Mouse (Mus musculus) adrenal gland, adult (tissue): ENCODE data around the gene Fam173b.

Experiments used
- DNase-seq, 2 experiments: peaks; one replicate each; pipeline ENCODE4 v3.0.0; 2022 to 2023; ENCODE audit warnings: low spot score in 1 of 2; ENCODE audit not compliant: inconsistent age in 2 of 2

The Fam173b gene

DNA sequence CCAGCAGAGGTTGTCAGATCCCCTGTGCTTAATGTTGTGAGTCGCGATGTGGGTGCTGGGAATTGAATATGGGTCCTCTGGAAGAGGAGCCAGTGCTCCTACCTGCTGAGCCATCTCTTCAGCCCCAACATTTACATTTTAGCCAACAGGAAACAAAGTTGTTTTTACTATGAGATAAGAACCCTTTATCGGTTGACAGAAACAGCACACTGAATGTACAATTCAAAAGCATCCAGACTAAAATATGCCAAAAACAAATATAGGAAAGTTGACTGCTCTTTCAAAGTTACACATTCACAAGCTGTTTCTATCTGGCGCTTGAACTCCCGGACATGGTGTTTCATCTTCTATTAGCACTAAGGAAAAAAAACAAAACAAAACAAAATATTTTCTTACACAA is 15.6 kb upstream of the Fam173b start:
- DNase-seq: no peak

DNA sequence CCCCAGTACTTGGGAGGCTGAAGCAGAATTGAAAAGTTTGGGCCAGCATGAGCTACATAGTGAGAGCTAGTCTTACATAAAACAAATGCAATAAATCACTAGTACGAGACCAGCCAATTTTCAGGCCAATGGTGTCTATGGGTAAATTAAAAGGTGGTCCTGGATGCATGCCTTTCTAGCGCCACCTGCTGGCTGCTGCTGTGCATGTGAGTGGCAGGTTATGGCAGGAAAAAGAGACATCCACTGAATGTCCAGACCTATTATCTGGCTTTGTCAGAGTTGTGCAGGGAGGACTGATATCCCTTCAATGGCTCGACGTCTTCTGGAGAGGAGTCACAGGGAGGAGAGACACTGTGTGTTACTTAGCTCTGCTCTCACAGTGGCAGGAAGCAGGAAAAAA is 15.1 kb upstream of the Fam173b start:
- DNase-seq: peak; percentile 85 to 96

DNA sequence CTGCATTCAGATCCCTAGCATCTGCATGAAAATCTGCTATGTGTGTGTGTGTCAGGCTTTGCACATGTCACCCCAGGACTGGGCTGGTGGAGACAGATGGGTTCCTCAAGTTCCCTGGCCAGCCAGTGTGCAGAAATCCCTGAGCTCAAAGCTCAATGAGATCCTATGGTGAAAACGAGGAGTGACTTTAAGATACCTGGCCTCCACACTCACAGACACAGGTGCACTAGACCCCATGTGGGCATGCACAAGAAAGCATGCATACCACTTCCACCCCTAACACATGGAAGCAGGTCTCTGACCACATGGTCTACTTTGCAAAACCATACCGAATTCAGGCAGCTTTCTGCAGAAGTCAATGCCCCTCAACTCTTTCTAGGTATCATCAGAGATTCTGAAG is 13.9 kb upstream of the Fam173b start:
- DNase-seq: no peak

DNA sequence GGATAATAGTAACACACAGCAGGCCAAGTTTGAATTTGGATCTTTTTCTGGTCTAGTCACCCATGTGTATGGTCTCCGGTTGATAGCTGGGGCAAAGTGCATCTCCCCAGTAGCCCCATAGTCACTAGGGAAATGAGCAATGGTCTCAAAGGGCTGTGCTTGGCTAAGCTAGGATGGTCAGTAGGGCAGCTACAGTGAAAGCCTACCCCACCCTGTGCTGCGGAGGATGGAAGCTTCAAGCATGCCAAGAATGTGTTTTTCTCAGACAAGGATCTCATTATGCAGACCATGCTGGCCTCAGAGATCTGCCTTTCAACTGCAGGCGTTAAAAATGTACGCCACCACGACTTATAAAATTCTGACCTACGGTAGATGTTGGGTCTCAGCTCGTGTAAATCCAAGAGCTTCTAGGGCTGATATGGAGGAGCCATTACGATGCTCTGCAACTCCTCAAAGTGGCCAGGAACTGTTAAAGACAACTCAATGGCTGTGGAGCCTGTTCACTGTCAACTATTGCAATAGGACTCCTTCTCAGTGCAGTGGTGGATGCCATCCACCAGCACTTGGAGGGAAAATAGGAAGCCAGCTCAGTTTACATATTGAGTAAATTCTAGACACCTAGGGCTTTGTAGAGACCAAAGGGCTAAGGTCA is 12.5 kb upstream of the Fam173b start:
- peak in 1 of 2 experiments; percentile 48 for DNase-seq

DNA sequence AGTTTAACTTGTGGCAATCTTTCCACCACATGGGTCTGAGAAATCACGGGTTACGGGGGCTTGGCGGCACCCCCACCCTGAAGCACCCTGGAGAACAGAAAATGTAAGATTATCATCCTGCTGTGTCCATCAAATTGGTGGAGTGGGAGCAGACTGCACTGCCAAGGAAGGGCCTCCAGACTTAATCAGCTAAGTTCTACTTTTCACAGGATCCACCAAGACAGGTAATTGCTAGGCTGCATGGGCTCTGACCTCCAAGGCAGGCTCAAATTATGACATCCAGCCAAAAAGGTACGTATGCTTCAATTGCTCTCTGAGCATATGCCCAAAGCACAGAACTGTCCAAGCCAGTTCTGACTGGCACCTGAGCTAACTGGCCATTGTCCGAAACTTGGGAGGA is 11.5 kb upstream of the Fam173b start:
- no peak for DNase-seq

DNA sequence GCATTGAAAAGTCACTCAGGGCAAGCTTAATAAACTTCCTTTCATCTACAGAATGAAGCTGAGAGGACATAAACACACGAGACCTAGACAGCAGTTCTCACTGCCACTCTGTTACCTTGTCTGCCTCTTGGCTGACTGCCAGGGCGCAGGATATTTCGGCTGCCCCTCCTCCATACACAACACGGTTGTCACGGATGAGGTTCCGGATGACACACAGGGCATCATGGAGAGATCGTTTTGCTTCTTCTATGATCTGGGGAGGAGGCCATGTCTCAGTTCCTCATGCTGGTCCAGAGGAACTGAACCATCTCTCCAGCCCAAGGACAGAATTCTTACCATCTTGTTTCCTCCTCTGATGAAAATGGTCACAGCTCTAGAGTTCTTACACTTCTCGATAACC is 9.1 kb upstream of the Fam173b start:
- DNase-seq: peak in 1 of 2 experiments; percentile 54

DNA sequence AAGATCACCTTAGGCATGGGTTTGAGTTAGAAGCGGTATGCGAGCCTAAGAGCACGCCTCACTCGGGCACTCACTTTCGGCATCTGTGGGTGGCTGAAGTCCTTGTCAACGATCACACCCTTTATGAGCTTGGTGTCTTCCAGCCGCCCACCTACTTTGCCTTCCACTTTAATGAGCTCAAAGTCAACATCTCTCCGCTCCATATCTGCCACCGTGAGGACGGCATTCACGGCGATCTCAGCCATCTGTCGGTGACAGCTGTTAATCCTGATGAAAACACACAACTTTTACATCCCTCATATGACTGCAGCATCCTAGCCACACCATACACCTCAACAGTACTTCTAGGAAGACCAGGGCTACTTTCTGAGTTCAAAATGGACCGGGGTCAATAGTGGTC is 7.4 kb upstream of the Fam173b start:
- DNase-seq: no peak

DNA sequence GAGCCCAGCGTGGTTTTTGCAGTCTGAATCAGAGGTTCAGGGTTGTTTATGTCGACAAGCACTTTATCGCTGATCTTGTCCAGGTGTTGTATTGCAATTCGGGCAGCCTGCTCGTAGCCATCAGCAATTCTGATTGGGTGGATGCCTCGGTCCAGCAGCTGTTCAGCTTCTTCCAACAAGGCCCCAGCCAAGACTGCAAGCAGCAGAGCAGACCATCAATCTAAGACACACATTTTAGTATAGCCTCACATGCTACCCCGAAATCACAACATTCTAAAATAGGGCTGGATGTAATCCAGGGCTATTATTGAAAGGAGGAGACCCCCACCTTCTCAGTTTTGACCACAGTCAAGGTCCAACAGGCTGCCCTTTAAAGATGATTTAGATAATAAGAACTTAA is 6.0 kb upstream of the Fam173b start:
- DNase-seq: no peak

DNA sequence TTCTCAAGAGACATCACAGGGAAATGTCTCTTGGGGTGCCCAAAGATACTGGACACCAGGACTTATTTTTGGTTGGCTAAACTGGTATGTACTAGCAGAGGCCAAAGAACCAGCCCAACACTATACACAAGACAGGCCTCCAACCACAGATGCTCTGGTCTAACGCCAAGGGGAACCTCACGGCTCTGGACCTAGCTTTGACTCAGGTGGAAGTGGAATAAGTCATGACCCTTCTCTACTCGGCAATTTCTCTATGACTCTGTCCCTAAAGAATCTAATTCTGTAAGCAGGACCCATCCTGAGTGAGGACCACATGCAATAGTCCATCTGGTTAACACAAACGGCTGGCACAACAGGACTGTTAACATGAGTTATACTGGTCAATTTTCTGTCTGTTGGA is 1.8 kb upstream of the Fam173b start:
- peak in 1 of 2 experiments; percentile 51 for DNase-seq

DNA sequence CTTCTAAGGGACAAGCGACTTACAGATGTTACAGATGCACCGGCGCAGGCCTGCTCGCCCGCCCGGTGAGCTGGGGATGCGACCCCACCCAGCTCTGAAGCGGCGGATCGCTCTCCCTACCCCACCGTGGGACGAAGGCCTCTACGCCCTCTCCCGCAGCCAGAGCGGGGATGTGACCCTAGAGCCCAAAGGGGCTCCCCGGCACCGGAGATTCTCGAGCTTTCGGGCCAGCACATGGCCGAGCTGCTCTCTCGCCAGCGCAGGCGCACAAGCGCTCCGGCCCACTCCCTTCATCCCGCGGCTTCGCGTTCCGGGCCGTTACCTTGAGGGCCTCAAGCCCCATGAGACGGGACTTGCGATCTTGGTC is 390 bp upstream of the Fam173b start:
- DNase-seq: no peak

DNA sequence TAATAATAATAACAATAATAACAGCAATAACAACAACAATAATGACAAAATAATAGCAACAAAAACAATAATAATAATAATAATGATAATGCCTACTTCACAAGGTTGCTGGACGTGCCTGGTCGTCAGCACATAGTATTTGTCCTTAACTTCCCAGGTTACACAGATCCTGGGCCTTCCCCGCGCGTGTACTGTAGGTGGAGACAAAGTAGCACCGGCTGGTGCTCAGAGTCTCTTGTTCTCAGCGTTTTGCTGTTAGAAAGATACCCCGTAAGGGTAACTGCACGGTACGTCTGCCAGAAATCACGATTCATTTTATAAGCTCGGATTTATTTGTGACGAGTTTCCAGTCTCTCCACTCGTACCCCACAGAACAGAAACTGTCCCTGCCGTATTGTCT is 774 bp downstream of the Fam173b start:
- DNase-seq: peak; percentile 65 to 84

DNA sequence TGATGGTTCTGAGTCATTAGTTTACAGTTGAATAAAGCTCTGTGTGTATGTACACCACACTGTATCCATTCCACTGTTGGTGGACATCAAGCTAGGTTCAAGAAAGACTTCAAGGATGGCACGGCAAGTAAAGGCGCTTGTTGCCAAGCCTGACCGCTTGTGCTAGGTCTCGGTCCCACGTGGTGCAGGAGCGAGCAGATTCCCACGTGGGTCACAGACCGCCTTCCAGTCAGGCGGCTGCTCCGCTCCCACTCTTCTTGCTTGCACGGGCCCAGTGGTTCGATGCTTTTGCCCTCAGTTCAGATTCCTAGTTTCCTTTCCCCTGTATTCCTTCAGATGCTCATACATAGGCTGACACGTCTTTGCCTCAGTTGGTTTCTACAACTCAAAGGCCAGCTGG is 1.5 kb downstream of the Fam173b start:
- DNase-seq: no peak

DNA sequence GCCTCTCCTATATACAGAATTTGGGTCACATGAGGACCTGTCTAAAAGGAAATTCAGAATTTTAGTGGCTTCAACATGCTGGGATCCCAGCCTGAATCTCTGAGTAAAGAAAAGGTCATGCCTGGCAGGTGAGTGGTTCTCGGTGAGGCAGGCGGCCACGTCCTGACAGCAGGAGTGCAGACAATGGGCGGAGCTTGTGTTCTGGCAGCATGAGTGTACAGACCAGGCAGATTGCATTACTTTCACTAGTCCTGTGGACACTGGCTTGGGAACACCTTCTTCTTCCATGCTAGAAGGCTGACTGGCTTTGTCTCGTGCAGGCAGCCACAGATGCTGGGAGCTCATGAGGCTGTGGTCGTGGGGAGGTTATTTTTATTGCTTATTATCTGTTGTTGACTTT is 5.2 kb downstream of the Fam173b start:
- peak in 1 of 2 experiments; percentile 58 for DNase-seq

DNA sequence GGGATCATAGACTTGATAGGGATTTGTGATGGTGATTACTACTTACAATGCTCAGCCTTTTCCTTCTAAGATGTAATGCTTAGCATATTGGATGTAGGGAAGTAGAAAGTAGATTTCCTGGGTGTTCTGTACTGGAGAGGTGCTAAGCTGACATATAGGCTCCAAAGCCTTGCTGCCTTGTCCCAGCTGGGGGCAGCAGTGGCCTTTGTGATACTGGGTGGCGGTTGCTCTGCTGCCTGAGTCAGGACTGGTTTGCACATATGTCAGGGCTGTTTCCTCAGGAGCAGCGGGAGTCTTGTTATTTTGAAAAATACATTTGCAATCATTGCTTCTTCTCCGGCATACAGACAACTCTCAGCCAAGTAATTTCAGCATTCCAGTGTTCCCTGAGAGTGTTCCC is 9.4 kb downstream of the Fam173b start:
- DNase-seq: peak; percentile 64 to 85

DNA sequence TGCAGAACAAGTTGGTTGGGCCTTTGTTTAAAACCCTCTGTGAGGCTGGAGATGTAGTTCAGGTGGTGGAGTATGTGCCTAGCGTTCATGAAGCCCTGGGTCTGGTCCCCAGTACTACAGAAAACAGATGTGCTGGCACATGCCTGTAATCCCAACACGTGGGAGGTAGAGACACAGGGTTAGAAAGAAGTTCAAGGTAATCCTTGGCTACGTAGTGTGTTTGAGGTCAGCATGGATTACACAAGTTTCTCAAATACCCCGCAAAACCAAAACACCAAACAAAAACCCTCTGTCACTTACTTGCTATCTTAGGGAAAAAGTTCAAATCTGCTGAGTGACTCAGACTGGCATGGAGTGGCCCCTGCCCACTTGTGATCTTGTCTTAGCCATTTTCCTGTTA is 10.3 kb downstream of the Fam173b start:
- DNase-seq: peak in 1 of 2 experiments; percentile 76

DNA sequence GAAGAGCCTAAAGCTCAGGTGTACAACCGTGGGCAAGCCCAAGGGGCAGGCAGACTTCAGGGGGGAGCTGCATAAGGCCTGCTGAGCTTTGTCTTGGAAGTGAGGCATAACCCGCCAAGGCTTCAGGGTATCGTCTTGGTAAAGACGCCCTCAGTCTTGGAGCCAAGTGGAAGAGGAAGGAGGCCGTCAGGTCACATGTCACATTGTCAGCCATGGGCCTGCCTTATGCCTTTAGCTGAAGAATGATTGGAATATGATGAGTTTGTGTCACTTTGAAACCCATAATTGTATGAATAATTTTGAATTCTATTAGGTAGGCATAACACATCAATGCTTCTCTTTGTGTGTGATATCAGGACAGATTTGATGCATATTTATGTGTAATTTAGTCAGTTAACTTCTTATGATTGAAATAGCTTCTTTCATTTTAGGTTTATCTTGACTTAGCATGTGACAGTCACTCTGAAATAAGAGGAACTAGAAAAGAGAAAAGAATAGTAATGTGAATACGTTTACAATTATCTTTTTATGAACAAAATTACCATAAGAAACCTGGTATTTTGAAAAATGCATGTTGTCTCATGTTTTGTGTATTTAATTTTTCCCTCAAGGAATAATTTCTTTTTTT is 12.3 kb downstream of the Fam173b start:
- no peak for DNase-seq

DNA sequence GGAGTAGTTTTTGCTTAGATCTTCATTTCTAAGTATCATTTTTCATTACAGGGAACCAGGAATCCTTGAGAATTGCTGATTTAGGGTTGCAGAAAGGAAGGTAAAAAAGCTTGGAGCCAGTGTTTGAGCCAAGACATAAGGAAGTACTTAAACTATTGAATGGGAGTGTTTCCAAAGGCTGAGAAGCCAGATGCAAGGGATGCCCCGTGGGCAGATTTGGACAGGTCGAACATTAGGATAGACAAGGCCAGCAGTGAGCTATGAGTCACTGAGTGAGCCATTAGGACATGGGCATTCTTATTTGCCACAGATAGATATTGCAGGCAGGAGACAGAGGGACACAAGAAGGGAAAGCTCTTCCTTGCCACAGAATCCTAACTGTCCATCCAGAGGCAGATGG is 13.0 kb downstream of the Fam173b start:
- DNase-seq: peak in 1 of 2 experiments; percentile 72

DNA sequence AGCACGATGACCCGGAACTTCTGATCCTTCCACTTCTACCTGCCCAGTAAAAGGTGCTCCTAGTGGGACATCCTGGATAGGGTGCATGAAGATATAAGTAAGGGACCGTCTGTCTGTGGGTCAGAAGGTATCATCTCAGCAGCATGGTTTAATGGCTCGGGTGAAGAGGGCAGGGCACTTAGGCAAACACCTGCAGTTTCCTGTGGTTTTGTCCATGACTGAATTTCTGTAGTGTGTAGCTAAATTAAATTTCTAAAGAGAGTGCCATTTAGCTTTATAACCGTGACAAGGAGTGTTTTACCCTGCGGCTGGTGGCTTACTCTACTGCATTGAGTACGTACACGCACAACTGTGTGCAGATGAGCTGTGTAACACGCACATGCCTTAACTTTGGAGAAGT is 15.6 kb downstream of the Fam173b start:
- no peak for DNase-seq

DNA sequence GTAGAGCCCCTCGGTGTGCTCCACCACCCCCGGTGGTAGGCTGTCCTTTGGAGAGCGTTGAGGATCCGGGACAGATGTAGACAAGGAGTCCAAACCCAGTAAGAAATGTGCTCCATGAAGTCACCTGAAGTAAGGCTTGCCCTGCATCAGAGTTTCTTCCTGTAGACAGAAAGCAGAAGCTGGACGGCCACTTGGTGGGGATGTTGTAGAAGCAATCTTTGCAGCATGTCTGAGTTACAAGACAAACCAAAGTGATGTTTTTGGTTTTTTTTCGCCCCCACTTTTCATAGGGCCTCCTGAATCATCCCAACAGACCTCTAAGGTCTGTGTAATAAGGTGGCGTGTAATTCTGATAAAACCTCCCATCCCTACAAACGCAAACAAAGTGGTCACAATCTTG is 17.9 kb downstream of the Fam173b start:
- DNase-seq: peak in 1 of 2 experiments; percentile 52

DNA sequence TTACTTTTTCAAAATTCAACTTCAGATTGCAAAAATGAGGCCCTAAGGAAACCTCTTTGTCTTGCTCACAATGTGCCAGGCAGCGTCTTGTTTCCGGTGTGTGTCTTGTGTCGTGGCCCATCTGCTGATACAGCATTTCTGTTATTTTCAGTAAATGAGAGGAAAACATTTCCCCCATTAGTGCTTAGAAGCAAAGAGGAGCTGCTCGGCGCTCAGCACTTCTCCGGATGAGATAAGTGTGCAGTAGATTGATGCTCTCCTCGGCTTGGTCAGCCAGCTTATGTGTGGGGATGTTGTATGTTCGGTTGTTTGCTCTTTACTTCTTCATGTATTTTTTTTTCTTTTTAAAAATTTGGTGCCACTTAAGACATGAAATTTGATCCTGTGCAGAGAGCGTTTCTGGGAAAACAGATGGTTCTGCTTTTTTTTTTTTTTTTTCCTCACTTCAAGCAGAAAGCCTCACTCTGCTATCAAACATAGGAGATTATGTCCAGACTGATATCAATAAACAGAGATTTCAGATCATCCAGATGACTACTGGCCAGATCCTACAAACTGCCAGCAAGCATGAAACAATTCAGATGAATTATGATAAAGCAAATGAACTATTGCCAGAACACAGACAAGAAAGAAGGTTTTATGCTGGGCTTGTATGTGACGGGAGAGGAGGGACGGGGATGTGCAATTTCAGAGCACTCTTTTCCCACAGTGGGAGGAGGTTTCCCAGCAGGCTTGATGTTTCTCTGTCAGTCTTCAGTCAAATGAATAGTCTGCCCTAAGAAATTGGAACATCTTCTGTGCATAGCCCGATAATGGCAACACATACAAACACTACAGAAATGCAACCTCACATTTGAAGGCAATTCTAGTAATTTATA is 25.9 kb downstream of the Fam173b start:
- DNase-seq: no peak

DNA sequence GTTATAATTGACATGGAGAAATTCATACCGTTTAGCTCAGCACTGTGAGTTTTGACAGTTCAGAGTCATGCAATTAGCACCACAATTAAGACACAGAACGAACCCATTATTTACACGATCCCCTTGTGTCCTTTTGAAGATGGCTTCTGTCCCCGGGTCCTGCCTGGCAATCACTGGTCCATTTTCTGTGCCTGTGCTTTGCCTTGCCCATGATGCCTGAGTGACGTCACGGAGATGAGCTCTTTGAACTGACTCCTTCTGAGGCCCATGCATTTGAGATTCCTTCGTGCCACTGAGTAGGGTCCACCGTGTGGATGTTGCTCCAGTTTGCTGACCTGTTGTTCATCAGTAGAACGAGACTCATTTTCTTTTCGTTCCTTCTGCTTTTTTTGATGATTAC is 26.5 kb downstream of the Fam173b start:
- no peak for DNase-seq

DNA sequence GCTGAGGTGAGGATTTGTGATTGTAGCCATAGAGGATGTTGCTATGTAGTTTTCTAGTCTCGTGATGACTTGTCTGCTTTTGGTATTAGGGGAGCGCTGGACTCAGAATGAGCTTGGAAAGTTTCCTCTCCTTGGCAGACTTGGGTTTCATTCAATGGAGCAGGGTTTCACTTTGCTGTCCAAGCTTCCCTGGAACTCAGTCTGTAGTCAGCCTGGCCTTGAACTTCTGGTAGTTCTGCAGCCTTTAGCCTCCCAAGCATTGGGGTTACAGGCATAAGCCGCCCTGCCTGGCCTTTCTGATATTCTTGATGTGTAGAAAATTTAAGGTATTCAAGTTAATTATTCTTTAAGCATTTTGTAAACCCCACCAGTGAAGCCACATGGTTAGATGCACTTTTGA is 27.9 kb downstream of the Fam173b start:
- DNase-seq: peak; percentile 23 to 75
